Mouse (Mus musculus) neural tube, embryonic 13.5 days (tissue): ENCODE data around the gene Schip1. TPM values are rescaled to one million over a fixed set of nuclear protein-coding genes. Genes with fewer than 3 reads are reported as not detected.

ENCODE experiments used
- ATAC-seq: fragments of 200-750 bp; cut with Nextera tagmentation; 2 replicates; pipeline ENCODE4 v1.8.0; 2017; ENCODE audit warnings: low read depth, mild to moderate bottlenecking, moderate TSS enrichment, moderate library complexity
- H3K27ac ChIP-seq: fragments of 300-500 bp; sonication (generic); replicated peaks from 2 replicates; pipeline ENCODE4 v1.5.1; 2015; ENCODE audit warnings: moderate library complexity, mild to moderate bottlenecking, inconsistent platforms
- H3K27me3 ChIP-seq: fragments of 300-500 bp; sonication (generic); 2 replicates; pipeline ENCODE4 v1.6.1; 2015; ENCODE audit warnings: mild to moderate bottlenecking, inconsistent platforms
- H3K36me3 ChIP-seq: fragments of 300-500 bp; sonication (generic); 2 replicates; pipeline ENCODE4 v1.6.1; 2015; ENCODE audit warnings: mild to moderate bottlenecking, inconsistent platforms
- H3K4me1 ChIP-seq: fragments of 300-500 bp; sonication (generic); replicated peaks from 2 replicates; pipeline ENCODE4 v1.6.1; 2015; ENCODE audit warnings: inconsistent platforms
- H3K4me2 ChIP-seq: fragments of 300-500 bp; sonication (generic); 2 replicates; pipeline ENCODE4 v1.6.1; 2015; ENCODE audit warnings: inconsistent platforms, mild to moderate bottlenecking, moderate library complexity
- H3K4me3 ChIP-seq: fragments of 300-500 bp; sonication (generic); 2 replicates; pipeline ENCODE4 v1.5.1; 2015; ENCODE audit warnings: mild to moderate bottlenecking, inconsistent platforms
- H3K9ac ChIP-seq: fragments of 300-500 bp; sonication (generic); 2 replicates; pipeline ENCODE4 v1.6.1; 2015; ENCODE audit warnings: moderate library complexity, mild to moderate bottlenecking, inconsistent platforms
- H3K9me3 ChIP-seq: fragments of 300-500 bp; sonication (generic); 2 replicates; pipeline ENCODE4 v1.6.1; 2016; ENCODE audit warnings: inconsistent platforms
- WGBS: fragments of 180-500 bp; shearing (Covaris S2); methylation state at CpG from one replicate; pipeline ENCODE4 v1.1.7; 2015; 5-methylcytosine and 5-hydroxymethylcytosine counted together
- polyA plus RNA-seq: library from polyadenylated mRNA; unstranded; fragments of >200 nt; fragmentation: Nextera tagmentation; extraction: Ambion mirVana; gene quantifications from 2 replicates; pipeline ENCODE4 v1.2.1, GENCODE M21; 2015

Gene Schip1
- polyA plus RNA-seq, 1 experiment from 2014 or later: 165 TPM

- Histone ChIP-seq H3K4me3 (no peak overlapping the region), H3K4me1 (peaks cover 7% of the 10 kb centered on the region; the same call in 1 of the 2 replicates), H3K27ac (no peak overlapping the region), H3K4me2 (no peak overlapping the region), H3K36me3 (no peaks in the 10 kb centered on the region), H3K27me3 (no peaks in the 10 kb centered on the region), H3K9ac (no peak overlapping the region), H3K9me3 (no peaks in the 10 kb centered on the region)
- ATAC-seq: no peak
- WGBS: 96% methylated on average over 3 of the region's 3 CpGs
Observed at GRCm38 (mm10) chr3:68221452-68221851, 156.8 kb downstream of the Schip1 start.

GRCm38 (mm10) chr3:68239887-68240286 lies 175.3 kb downstream of the Schip1 start:
- 86% methylated on average over 2 of the region's 2 CpGs for WGBS
- ATAC-seq: no peak
- Histone ChIP-seq H3K4me1 (no peaks in the 10 kb centered on the region), H3K27ac (no peak overlapping the region), H3K27me3 (no peaks in the 10 kb centered on the region), H3K9ac (no peak overlapping the region), H3K36me3 (no peaks in the 10 kb centered on the region), H3K9me3 (no peaks in the 10 kb centered on the region), H3K4me3 (no peak overlapping the region), H3K4me2 (no peak overlapping the region)

GRCm38 (mm10) chr3:68243239-68243638 lies 178.6 kb downstream of the Schip1 start:
- no peak for ATAC-seq
- WGBS: 71% methylated on average over 3 of the region's 3 CpGs

GRCm38 (mm10) chr3:68246154-68246553 lies 181.6 kb downstream of the Schip1 start:
- no peaks in the 10 kb centered on the region for H3K9me3 ChIP-seq
- no peaks in the 10 kb centered on the region for H3K36me3 ChIP-seq
- no peak overlapping the region for H3K9ac ChIP-seq
- no peak overlapping the region for H3K4me2 ChIP-seq
- H3K27ac ChIP-seq: peak overlapping the region; percentile 68; the same call in 1 of the 2 replicates
- no peaks in the 10 kb centered on the region for H3K27me3 ChIP-seq
- H3K4me1 ChIP-seq: peaks cover 6% of the 10 kb centered on the region
- no peak overlapping the region for H3K4me3 ChIP-seq
- 55% methylated on average over 4 of the region's 4 CpGs for WGBS
- ATAC-seq: no peak

More at GRCm38 (mm10) chr3:68243239-68243638, 178.6 kb downstream of the Schip1 start:
- Histone ChIP-seq H3K27ac (no peak overlapping the region), H3K9ac (no peak overlapping the region), H3K27me3 (no peaks in the 10 kb centered on the region), H3K4me1 (peaks cover 6% of the 10 kb centered on the region), H3K9me3 (no peaks in the 10 kb centered on the region), H3K4me2 (no peak overlapping the region), H3K36me3 (no peaks in the 10 kb centered on the region), H3K4me3 (no peak overlapping the region)

GRCm38 (mm10) chr3:68250589-68250988 lies 186.0 kb downstream of the Schip1 start:
- WGBS: 60% methylated on average over 2 of the region's 2 CpGs
- H3K27ac ChIP-seq: no peak overlapping the region
- no peaks in the 10 kb centered on the region for H3K9me3 ChIP-seq
- H3K36me3 ChIP-seq: no peaks in the 10 kb centered on the region
- no peak for ATAC-seq
- peaks cover 6% of the 10 kb centered on the region for H3K4me1 ChIP-seq
- no peak overlapping the region for H3K4me2 ChIP-seq
- H3K27me3 ChIP-seq: no peaks in the 10 kb centered on the region
- no peak overlapping the region for H3K4me3 ChIP-seq
- no peak overlapping the region for H3K9ac ChIP-seq

GRCm38 (mm10) chr3:68252335-68252734 lies 187.7 kb downstream of the Schip1 start:
- H3K9me3 ChIP-seq: no peaks in the 10 kb centered on the region
- H3K27me3 ChIP-seq: no peaks in the 10 kb centered on the region
- no peak overlapping the region for H3K4me3 ChIP-seq
- no peak for ATAC-seq
- 62% methylated on average over 1 of the region's 1 CpGs for WGBS
- H3K9ac ChIP-seq: no peak overlapping the region
- H3K4me1 ChIP-seq: no peaks in the 10 kb centered on the region
- no peak overlapping the region for H3K4me2 ChIP-seq
- H3K27ac ChIP-seq: no peak overlapping the region
- no peaks in the 10 kb centered on the region for H3K36me3 ChIP-seq

GRCm38 (mm10) chr3:68262304-68262703 lies 197.7 kb downstream of the Schip1 start:
- H3K27me3 ChIP-seq: no peaks in the 10 kb centered on the region
- H3K4me1 ChIP-seq: no peaks in the 10 kb centered on the region
- no peak overlapping the region for H3K4me3 ChIP-seq
- H3K9me3 ChIP-seq: no peaks in the 10 kb centered on the region
- H3K36me3 ChIP-seq: no peaks in the 10 kb centered on the region
- WGBS: 75% methylated on average over 6 of the region's 6 CpGs
- no peak for ATAC-seq
- no peak overlapping the region for H3K27ac ChIP-seq
- H3K9ac ChIP-seq: no peak overlapping the region
- H3K4me2 ChIP-seq: no peak overlapping the region

- no peak overlapping the region for H3K9ac ChIP-seq
- no peaks in the 10 kb centered on the region for H3K36me3 ChIP-seq
- 0 out of 2 replicates have a peak, but pooled peaks cover 3% of the 10 kb centered on the region for H3K9me3 ChIP-seq
- WGBS: 77% methylated on average over 4 of the region's 4 CpGs
- no peak overlapping the region for H3K27ac ChIP-seq
- no peak overlapping the region for H3K4me2 ChIP-seq
- H3K4me3 ChIP-seq: no peak overlapping the region
- H3K4me1 ChIP-seq: peaks cover 26% of the 10 kb centered on the region
- ATAC-seq: no peak
- no peaks in the 10 kb centered on the region for H3K27me3 ChIP-seq
Observed at GRCm38 (mm10) chr3:68267905-68268304, 203.3 kb downstream of the Schip1 start.

GRCm38 (mm10) chr3:68269251-68269650 lies 204.6 kb downstream of the Schip1 start:
- no peak overlapping the region for H3K27ac ChIP-seq
- H3K4me3 ChIP-seq: no peak overlapping the region
- peaks cover 26% of the 10 kb centered on the region for H3K4me1 ChIP-seq
- H3K36me3 ChIP-seq: no peaks in the 10 kb centered on the region
- H3K27me3 ChIP-seq: no peaks in the 10 kb centered on the region
- WGBS: 73% methylated on average over 4 of the region's 4 CpGs
- ATAC-seq: no peak
- H3K9ac ChIP-seq: no peak overlapping the region
- H3K4me2 ChIP-seq: no peak overlapping the region
- H3K9me3 ChIP-seq: 0 out of 2 replicates have a peak, but pooled peaks cover 3% of the 10 kb centered on the region

- WGBS: 56% methylated on average over 6 of the region's 6 CpGs
- peak; percentile 75; the same call in 1 of the 2 replicates for ATAC-seq
- peaks cover 26% of the 10 kb centered on the region for H3K4me1 ChIP-seq
- no peak overlapping the region for H3K9ac ChIP-seq
- H3K4me2 ChIP-seq: no peak overlapping the region
- H3K27ac ChIP-seq: peak overlapping the region; percentile 54; the same call in 1 of the 2 replicates
- no peak overlapping the region for H3K4me3 ChIP-seq
- H3K36me3 ChIP-seq: no peaks in the 10 kb centered on the region
- H3K27me3 ChIP-seq: no peaks in the 10 kb centered on the region
- 0 out of 2 replicates have a peak, but pooled peaks cover 3% of the 10 kb centered on the region for H3K9me3 ChIP-seq
Observed at GRCm38 (mm10) chr3:68270246-68270645, 205.6 kb downstream of the Schip1 start.

GRCm38 (mm10) chr3:68271457-68271856 lies 206.9 kb downstream of the Schip1 start:
- no peak overlapping the region for H3K9ac ChIP-seq
- WGBS: 17% methylated on average over 3 of the region's 3 CpGs
- H3K4me2 ChIP-seq: no peak overlapping the region
- H3K27ac ChIP-seq: no peak overlapping the region
- no peaks in the 10 kb centered on the region for H3K36me3 ChIP-seq
- no peak overlapping the region for H3K4me3 ChIP-seq
- H3K27me3 ChIP-seq: no peaks in the 10 kb centered on the region
- peak; percentile 62; the same call in 1 of the 2 replicates for ATAC-seq
- peaks cover 26% of the 10 kb centered on the region for H3K4me1 ChIP-seq
- H3K9me3 ChIP-seq: 0 out of 2 replicates have a peak, but pooled peaks cover 3% of the 10 kb centered on the region

- ATAC-seq: peak; percentile 34; the same call in 1 of the 2 replicates
- Histone ChIP-seq H3K36me3 (no peaks in the 10 kb centered on the region), H3K9ac (no peak overlapping the region), H3K27me3 (no peaks in the 10 kb centered on the region), H3K4me1 (peaks cover 26% of the 10 kb centered on the region), H3K27ac (peak overlapping the region; percentile 43), H3K9me3 (0 out of 2 replicates have a peak, but pooled peaks cover 3% of the 10 kb centered on the region), H3K4me2 (no peak overlapping the region), H3K4me3 (no peak overlapping the region)
- 30% methylated on average over 3 of the region's 3 CpGs for WGBS
Observed at GRCm38 (mm10) chr3:68271881-68272280, 207.3 kb downstream of the Schip1 start.
